Mouse (Mus musculus) 416B (cell line): ENCODE data around the gene Olfr1212.

Experiments
- DNase-seq: peaks from one replicate; pipeline ENCODE4 v3.0.0; 2011; ENCODE audit warnings: low read depth

Gene Olfr1212

GRCm38 (mm10) chr2:88953669-88954068 lies at the start of gene Olfr1212:
Gene Olfr1212, plus strand, starts transcription at chr2:88953969.
- DNase-seq: no peak

GRCm38 (mm10) chr2:88915057-88915456 lies 38.7 kb upstream of the Olfr1212 start, which contains the start of gene Olfr1209:
Gene Olfr1209, minus strand, starts transcription at chr2:88915157.
- no peak for DNase-seq

- DNase-seq: no peak
These were observed 15.8 kb upstream of the Olfr1212 start, which contains the start of gene Olfr1211 for GRCm38 (mm10) chr2:88938011-88938410. Gene Olfr1211, minus strand, starts transcription at chr2:88938111.

GRCm38 (mm10) chr2:88980181-88980580 lies 26.4 kb downstream of the Olfr1212 start, which contains the start of gene Gm13762:
Gene Gm13762, minus strand, starts transcription at chr2:88980281.
- no peak for DNase-seq

GRCm38 (mm10) chr2:88992553-88992952 lies 38.8 kb downstream of the Olfr1212 start, which contains the start of gene Olfr1214:
Gene Olfr1214, minus strand, starts transcription at chr2:88992653.
- DNase-seq: no peak

GRCm38 (mm10) chr2:89006873-89007272 lies 53.1 kb downstream of the Olfr1212 start, which contains the start of gene Olfr1215:
Gene Olfr1215, minus strand, starts transcription at chr2:89006973.
- DNase-seq: no peak
